Mouse (Mus musculus) small intestine, adult 2 months (tissue): Measurements from ENCODE around the gene Kazald1.

ENCODE experiments used
- CTCF ChIP-seq: fragments of 200-500 bp; IDR thresholded peaks from 2 replicates; pipeline ENCODE4 v1.5.1; 2012; ENCODE audit warnings: low read depth, mild to moderate bottlenecking, control low read depth, inconsistent platforms, low read length, moderate library complexity, mixed read lengths; ENCODE audit not compliant: insufficient replicate concordance, insufficient read length; ENCODE audit errors: extremely low read depth
- POLR2A ChIP-seq: fragments of 200-500 bp; IDR thresholded peaks from 2 replicates; pipeline ENCODE4 v1.6.1; 2012; ENCODE audit warnings: low read depth, mild to moderate bottlenecking, control low read depth, inconsistent platforms, low read length, moderate library complexity

GRCm38 (mm10) chr19:45031780-45032179 lies 43.3 kb upstream of the Kazald1 start:
- TF ChIP-seq POLR2A (no peak), CTCF (peak; percentile 93; the same call in 1 of the 2 replicates)
